Mouse (Mus musculus) heart, postnatal 0 days (tissue): ENCODE results near the gene Prpf3. TPM values are rescaled to one million over a fixed set of nuclear protein-coding genes. Genes with fewer than 3 reads are reported as not detected.

ENCODE experiments used
- ATAC-seq: fragments of 200-750 bp; cut with Nextera tagmentation; 2 replicates; pipeline ENCODE4 v1.8.0; 2017; ENCODE audit warnings: low read depth, moderate number of reproducible peaks, moderate library complexity; ENCODE audit not compliant: insufficient read depth
- DNase-seq: peaks from one replicate; pipeline ENCODE4 v3.0.0-alpha.2; 2016; ENCODE audit warnings: low spot score
- H3K27ac ChIP-seq: fragments of 300-500 bp; sonication (generic); 2 replicates; pipeline ENCODE4 v1.5.1; 2014; ENCODE audit warnings: low read depth, mild to moderate bottlenecking
- H3K27me3 ChIP-seq: fragments of 300-500 bp; sonication (generic); 2 replicates; pipeline ENCODE4 v1.6.1; 2014; ENCODE audit warnings: low read length, mixed read lengths; ENCODE audit not compliant: control insufficient read depth, insufficient read depth
- H3K36me3 ChIP-seq: fragments of 300-500 bp; sonication (generic); replicated peaks from 2 replicates; pipeline ENCODE4 v1.6.1; 2014; ENCODE audit warnings: low read length, mixed read lengths; ENCODE audit not compliant: control insufficient read depth, insufficient read depth
- H3K4me1 ChIP-seq: fragments of 300-500 bp; sonication (generic); 2 replicates; pipeline ENCODE4 v1.6.1; 2014; ENCODE audit warnings: antibody characterized with exemption; ENCODE audit not compliant: control insufficient read depth, insufficient read depth
- H3K4me2 ChIP-seq: fragments of 300-500 bp; sonication (generic); 2 replicates; pipeline ENCODE4 v1.6.1; 2014; ENCODE audit warnings: low read depth, mild to moderate bottlenecking, low read length, moderate library complexity
- H3K4me3 ChIP-seq: fragments of 300-500 bp; sonication (generic); 2 replicates; pipeline ENCODE4 v1.5.1; 2014; ENCODE audit warnings: low read depth, low read length
- H3K9ac ChIP-seq: fragments of 300-500 bp; sonication (generic); replicated peaks from 2 replicates; pipeline ENCODE4 v1.6.1; 2014; ENCODE audit warnings: low read depth, low read length, mixed read lengths
- H3K9me3 ChIP-seq: fragments of 300-500 bp; sonication (generic); replicated peaks from 2 replicates; pipeline ENCODE4 v1.6.1; 2016; ENCODE audit warnings: low read length; ENCODE audit not compliant: control insufficient read depth
- CTCF ChIP-seq: IDR thresholded peaks from 2 replicates; pipeline ENCODE4 v1.5.1; 2016; ENCODE audit warnings: antibody characterized with exemption, control low read depth, low read depth
- EP300 ChIP-seq: IDR thresholded peaks from 2 replicates; pipeline ENCODE4 v1.6.1; 2016; ENCODE audit warnings: antibody characterized with exemption, low read depth
- WGBS: fragments of 180-500 bp; shearing (Covaris S2); extraction: QIAGEN DNeasy Blood & Tissue Kit; methylation state at CpG from one replicate; pipeline ENCODE4 v1.1.7; 2014; 5-methylcytosine and 5-hydroxymethylcytosine counted together
- polyA plus RNA-seq: library from polyadenylated mRNA; unstranded; fragments of >200 nt; fragmentation: Nextera tagmentation; extraction: Ambion mirVana; gene quantifications from 2 replicates; pipeline ENCODE4 v1.2.1, GENCODE M21; 2015
- total RNA-seq: library from RNA; depleted of rRNA; stranded (reverse); fragments of >200 nt; gene quantifications from 2 replicates; pipeline ENCODE4 v1.2.3, GENCODE M21; 2014; ENCODE audit warnings: low replicate concordance

Gene Prpf3
- total and polyA plus RNA-seq, 2 experiments from 2014 or later = 6.0 to 16.3 TPM

GRCm38 (mm10) chr3:95856115-95856514 is 430 bp upstream of the Prpf3 start:
- Histone ChIP-seq H3K9me3 (no peaks in the 10 kb centered on the region), H3K4me1 (peaks cover 16% of the 10 kb centered on the region), H3K27me3 (no peaks in the 10 kb centered on the region), H3K27ac (peak overlapping the region; percentile 79), H3K9ac (peak overlapping the region; percentile 89), H3K4me3 (peak overlapping the region; percentile 90), H3K36me3 (peaks cover 20% of the 10 kb centered on the region), H3K4me2 (peak overlapping the region; percentile 93)
- 21% methylated on average over 7 of the region's 7 CpGs for WGBS
- TF ChIP-seq CTCF (no peak), EP300 (no peak)
- DNase-seq (no peak), ATAC-seq (no peak)

GRCm38 (mm10) chr3:95851317-95851716 is 4.4 kb downstream of the Prpf3 start:
- DNase-seq (no peak), ATAC-seq (no peak)
- TF ChIP-seq EP300 (no peak), CTCF (no peak)
- H3K36me3 ChIP-seq = peaks cover 65% of the 10 kb centered on the region
- H3K27ac ChIP-seq = peak overlapping the region; percentile 78
- H3K27me3 ChIP-seq = no peaks in the 10 kb centered on the region
- no peaks in the 10 kb centered on the region for H3K9me3 ChIP-seq
- WGBS = 74% methylated on average over 8 of the region's 8 CpGs
- H3K9ac ChIP-seq = no peak overlapping the region
- peaks cover 21% of the 10 kb centered on the region for H3K4me1 ChIP-seq
- H3K4me2 ChIP-seq = no peak overlapping the region
- H3K4me3 ChIP-seq = no peak overlapping the region

- ATAC-seq (peak; percentile 71), DNase-seq (peak; percentile 45)
- H3K27ac ChIP-seq = peak overlapping the region; percentile 78
- no peaks in the 10 kb centered on the region for H3K27me3 ChIP-seq
- peaks cover 21% of the 10 kb centered on the region for H3K4me1 ChIP-seq
- no peaks in the 10 kb centered on the region for H3K9me3 ChIP-seq
- H3K4me2 ChIP-seq = peak overlapping the region; percentile 23; the same call in 1 of the 2 replicates
- no peak overlapping the region for H3K4me3 ChIP-seq
- peaks cover 72% of the 10 kb centered on the region for H3K36me3 ChIP-seq
- 27% methylated on average over 4 of the region's 4 CpGs for WGBS
- peak overlapping the region; percentile 15 for H3K9ac ChIP-seq
- TF ChIP-seq EP300 = no peak
- TF ChIP-seq CTCF = no peak
Measured at GRCm38 (mm10) chr3:95850611-95851010, 5.1 kb downstream of the Prpf3 start.

- TF ChIP-seq EP300 (no peak), CTCF (no peak)
- 88% methylated on average over 3 of the region's 3 CpGs for WGBS
- no peak overlapping the region for H3K9ac ChIP-seq
- no peaks in the 10 kb centered on the region for H3K27me3 ChIP-seq
- no peaks in the 10 kb centered on the region for H3K9me3 ChIP-seq
- ATAC-seq = no peak
- H3K4me3 ChIP-seq = no peak overlapping the region
- no peak overlapping the region for H3K4me2 ChIP-seq
- H3K4me1 ChIP-seq = no peaks in the 10 kb centered on the region
- H3K27ac ChIP-seq = no peak overlapping the region
- H3K36me3 ChIP-seq = peaks cover 81% of the 10 kb centered on the region
- no peak for DNase-seq
Measured at GRCm38 (mm10) chr3:95842503-95843214, 13.0 kb downstream of the Prpf3 start.

GRCm38 (mm10) chr3:95839250-95839649 is 16.4 kb downstream of the Prpf3 start:
- Histone ChIP-seq H3K27me3 (no peaks in the 10 kb centered on the region), H3K4me3 (no peak overlapping the region), H3K4me1 (no peaks in the 10 kb centered on the region), H3K4me2 (no peak overlapping the region), H3K36me3 (peaks cover 75% of the 10 kb centered on the region), H3K9me3 (no peaks in the 10 kb centered on the region), H3K27ac (no peak overlapping the region), H3K9ac (no peak overlapping the region)
- 85% methylated on average over 2 of the region's 2 CpGs for WGBS
- DNase-seq (no peak), ATAC-seq (no peak)
- TF ChIP-seq CTCF (no peak), EP300 (no peak)

- no peak overlapping the region for H3K9ac ChIP-seq
- H3K36me3 ChIP-seq = peaks cover 61% of the 10 kb centered on the region
- no peak overlapping the region for H3K4me3 ChIP-seq
- ATAC-seq (no peak), DNase-seq (no peak)
- no peaks in the 10 kb centered on the region for H3K9me3 ChIP-seq
- H3K4me1 ChIP-seq = no peaks in the 10 kb centered on the region; the same call in 1 of the 2 replicates
- 93% methylated on average over 4 of the region's 4 CpGs for WGBS
- TF ChIP-seq EP300 (no peak), CTCF (no peak)
- H3K4me2 ChIP-seq = no peak overlapping the region
- no peak overlapping the region for H3K27ac ChIP-seq
- H3K27me3 ChIP-seq = no peaks in the 10 kb centered on the region
Measured at GRCm38 (mm10) chr3:95829053-95829452, 26.6 kb downstream of the Prpf3 start.
